Mouse (Mus musculus) forelimb bud, embryonic 11.5 days (tissue): ENCODE measurements around the gene Sorcs2.

Source experiments
- DNase-seq: peaks from one replicate; pipeline ENCODE4 v3.0.0-alpha.2; 2012; ENCODE audit warnings: low read depth, low spot score

Gene Sorcs2

DNA sequence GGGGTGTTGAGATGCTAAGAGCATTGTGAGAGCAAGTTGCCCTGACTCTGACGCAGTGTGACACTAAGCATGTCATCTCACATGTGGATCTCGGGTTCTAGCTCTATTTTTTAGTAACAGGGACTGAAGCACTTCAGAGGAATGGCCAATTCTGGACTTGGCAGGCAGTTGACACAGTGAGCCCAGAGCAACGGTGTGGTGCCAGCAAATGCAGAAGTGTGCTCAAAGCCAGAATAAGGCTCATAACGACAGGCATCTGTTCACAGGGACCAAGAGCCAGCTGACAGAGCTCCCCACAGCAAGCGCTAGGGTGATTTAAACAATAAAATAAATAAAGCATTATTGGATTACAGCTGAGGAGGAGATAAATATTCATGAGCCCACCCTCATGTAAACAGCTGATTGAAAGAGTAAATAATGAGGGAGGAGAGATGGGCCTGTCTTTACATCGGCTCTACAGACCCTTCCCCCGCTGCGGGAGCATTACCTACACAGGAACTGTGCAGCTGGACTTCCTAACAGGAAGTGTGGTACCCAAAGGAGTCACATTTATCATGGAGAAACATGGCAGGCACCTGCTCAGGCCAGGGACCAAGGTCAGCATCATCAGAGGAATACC, 267.4 kb downstream of the Sorcs2 start:
- DNase-seq: no peak

- DNase-seq: no peak
Measured at GRCm38 (mm10) chr5:36129661-36130060, 268.3 kb downstream of the Sorcs2 start.

- no peak for DNase-seq
Measured at GRCm38 (mm10) chr5:36128513-36128912, 269.4 kb downstream of the Sorcs2 start.

GRCm38 (mm10) chr5:36124993-36125392, 272.9 kb downstream of the Sorcs2 start:
- no peak for DNase-seq

DNA sequence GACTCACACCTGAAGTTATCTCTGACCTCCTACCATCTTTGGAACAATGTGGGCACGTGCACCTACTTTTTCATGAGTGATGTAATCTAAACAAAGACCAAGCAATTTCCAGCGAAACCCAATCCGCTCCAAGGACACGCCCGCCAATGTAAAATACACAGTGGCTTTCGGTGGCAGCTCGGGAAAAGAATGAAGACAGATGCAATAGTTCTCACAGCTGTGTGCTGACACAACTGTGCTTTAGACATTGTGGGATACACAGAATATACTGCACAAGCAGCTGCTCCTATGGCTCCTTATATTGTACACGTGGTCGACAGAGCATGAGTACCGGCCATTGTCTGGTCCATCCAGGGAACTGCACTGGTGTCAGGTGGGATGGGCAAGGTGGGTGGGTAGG, 275.0 kb downstream of the Sorcs2 start:
- no peak for DNase-seq

DNA sequence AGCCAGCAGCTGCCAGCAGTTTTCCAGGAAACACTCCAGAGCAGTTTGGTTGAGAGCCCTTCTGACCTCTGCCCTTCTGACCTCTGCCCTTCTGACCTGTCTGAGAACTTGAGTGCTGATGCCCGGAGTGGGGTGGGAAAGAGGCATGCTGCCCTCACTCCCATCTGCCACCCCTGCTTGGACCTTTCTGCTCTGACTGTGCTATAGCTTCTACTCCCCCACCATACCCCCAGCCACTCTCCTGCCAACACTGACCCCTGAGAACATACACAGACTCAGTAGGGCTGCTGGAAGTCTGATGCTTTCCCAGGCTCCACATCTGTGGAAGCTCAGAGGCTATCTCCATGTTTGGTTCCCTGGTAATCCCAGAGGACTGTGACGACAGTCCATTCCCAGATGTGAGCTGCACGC, 277.0 kb downstream of the Sorcs2 start:
- DNase-seq: peak; percentile 40

DNA sequence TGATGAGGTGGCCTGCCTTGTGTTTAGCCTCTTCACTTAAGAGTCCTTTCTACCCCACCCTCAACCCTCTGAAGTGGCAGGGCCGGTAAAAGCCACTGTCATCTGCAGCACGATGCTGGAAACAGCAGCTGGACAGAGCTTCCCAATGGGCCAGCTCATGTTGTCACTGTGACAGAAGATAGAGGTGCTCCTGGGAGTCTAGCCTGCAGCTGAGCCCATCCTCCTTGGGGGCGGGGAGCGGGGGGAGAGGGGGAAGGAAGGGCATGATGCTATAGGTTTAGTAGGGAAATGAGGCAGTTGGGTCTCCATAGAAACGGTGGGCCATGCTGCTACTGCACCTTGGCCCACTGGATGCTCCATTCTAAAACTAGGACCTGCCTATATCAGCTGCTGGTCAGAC, 279.9 kb downstream of the Sorcs2 start:
- DNase-seq: no peak

DNA sequence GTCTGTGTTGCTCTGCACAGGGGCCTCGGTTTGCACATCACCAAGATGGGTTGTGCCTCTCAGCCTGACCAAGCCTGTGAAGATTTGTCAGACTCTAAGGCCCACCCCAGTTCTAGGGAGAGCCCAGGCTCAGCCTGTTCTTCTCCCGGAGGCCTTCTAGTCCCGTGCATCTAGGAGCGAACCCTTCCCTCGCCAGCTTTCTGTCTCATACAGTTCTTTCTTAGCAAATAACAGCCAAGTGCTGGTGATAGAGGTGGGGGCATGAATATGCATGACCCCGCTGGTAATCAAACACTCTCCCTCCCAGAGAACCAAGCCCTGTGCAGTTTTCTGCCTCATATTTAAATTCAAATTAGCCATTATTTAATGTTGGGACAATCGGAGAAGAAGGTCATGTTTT, 282.4 kb downstream of the Sorcs2 start:
- DNase-seq: no peak

DNA sequence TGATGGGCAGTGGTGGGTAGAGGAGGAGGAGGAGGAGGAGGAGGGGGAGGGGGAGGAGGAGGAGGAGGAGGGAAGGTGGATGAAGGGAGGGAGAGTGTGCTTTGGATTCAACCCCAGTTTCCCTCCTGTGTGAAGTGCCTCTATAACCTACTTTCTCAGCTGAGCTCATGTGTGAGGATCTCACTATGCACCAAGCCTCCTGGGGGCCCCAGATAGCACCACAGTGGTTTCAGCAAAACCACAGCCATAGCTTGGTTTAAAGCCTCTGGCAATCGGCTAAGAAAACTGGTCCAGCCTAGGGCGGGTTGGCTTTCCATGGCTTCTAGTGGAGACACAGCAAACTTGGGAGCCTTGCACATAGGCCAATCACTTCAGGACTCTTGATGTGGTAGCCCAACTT, 284.2 kb downstream of the Sorcs2 start:
- DNase-seq: no peak

- no peak for DNase-seq
Measured at GRCm38 (mm10) chr5:36112696-36113095, 285.2 kb downstream of the Sorcs2 start.

GRCm38 (mm10) chr5:36111516-36111915, 286.4 kb downstream of the Sorcs2 start:
- DNase-seq: no peak

- no peak for DNase-seq
Measured at GRCm38 (mm10) chr5:36108339-36108887, 289.5 kb downstream of the Sorcs2 start.

DNA sequence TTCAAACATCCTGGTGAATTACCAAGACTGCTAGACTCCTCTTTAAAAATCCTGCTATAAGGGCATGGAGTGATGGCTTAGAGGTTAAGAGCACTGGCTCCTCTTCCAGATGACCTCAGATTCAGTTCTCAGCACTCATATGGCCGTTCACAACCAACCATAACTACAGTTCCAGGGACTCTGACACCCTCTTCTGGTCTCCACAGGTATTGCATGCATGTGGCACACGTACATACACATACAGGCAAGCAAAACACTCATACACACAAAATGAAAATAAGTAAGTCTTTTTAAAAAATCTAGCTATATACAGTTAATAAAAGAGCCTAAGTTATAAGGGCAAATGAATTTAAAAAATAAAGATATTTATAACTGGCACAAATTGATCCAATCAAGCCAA, 294.5 kb downstream of the Sorcs2 start:
- DNase-seq: no peak

DNA sequence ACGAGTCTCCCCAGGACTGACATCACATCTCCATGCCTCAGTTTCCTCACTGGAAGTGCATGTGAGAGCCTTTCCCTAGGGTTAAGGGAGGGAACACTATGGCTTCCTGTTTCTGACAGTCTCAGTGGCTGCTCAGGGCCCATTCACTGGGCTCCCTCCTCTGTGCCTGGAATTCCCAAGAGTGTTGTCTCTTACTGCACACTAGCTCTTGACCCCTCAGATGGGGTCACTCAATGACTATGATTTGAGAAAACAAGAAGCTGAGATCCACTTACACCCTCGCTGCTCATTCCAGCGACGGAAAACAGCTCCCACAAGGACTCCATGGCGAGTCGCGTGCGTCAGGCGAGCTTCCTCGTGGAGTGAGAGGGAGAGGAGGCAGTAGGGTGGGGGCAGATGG, 296.8 kb downstream of the Sorcs2 start:
- no peak for DNase-seq

GRCm38 (mm10) chr5:36100488-36100887, 297.5 kb downstream of the Sorcs2 start:
- no peak for DNase-seq

DNA sequence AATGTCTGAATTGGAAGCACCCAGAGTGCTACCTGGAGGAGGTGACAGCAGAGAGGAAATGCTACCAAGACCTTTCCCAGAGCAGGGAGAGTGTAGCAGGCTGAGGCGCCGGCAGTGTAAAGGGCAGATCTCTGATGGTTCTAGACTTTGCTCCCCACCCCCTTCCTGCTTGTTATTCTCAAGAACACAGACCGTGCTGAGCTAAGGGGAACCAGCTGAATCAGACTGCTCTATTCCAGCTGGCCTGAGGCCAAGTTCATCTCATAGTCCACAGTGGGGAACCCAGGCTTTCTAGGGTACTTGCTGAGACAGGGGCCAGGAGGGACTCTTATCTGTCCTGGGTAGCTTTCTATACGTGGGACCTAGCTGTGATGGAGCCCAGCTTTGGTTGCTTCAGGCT, 298.3 kb downstream of the Sorcs2 start:
- DNase-seq: no peak

DNA sequence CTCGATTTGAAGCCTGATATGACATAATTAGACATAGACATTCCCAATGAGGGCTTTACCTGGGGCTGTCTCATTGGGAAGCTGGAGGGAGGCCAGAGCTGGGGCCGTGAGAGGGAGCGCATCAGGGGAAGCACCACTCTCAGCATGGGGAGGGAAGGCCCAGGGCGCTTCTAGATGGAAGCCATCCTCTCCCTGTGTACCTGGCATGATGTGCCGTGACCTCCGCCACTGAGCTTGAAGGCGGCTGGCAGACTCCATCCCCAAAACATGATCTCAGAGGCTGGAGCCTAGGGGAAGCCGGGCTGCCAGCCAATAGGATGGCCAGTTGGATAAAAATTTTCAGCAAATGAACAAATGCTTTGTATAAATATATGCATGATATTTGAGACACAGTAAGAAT, 301.9 kb downstream of the Sorcs2 start:
- DNase-seq: no peak

GRCm38 (mm10) chr5:36090036-36090435, 307.9 kb downstream of the Sorcs2 start:
- DNase-seq: no peak

DNA sequence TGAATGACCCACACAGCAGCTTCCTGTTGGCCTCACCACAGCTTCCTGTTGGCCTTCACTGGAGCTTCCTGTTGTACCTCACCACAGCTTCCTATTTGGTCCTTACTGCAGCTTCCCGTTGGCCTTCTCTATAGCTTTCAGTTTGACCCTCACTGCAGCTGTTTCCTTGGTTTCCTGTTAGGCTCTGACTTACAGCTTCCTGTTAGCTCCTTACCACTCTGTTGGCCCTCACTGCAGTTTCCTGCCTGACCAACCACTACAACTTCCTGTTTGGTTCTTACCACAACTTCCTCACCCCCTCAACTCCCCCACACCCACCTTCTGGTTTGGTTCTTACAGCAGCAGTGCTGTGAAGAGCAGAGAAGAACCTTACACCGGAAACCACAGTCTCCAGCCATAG, 308.7 kb downstream of the Sorcs2 start:
- DNase-seq: no peak

DNA sequence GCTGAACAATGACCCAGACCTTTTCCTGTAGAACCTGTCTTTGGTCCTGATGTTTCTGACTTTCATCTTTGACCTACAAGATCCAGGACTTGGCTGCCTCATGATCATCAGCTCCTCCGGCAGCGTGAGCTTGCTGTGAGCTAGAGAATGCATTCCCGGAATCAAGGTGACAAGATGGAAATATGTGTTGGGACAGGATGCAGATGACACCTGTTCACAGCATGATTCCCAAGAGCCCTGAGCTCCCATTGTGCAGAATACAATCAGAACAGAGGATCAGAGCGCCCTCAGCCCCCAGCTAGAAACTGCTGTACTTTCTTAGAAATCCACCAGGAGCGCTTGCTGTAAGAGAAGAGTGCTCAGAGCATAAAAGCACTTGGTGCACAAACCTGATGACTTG, 311.0 kb downstream of the Sorcs2 start:
- no peak for DNase-seq

GRCm38 (mm10) chr5:36085621-36086020, 312.3 kb downstream of the Sorcs2 start:
- no peak for DNase-seq

DNA sequence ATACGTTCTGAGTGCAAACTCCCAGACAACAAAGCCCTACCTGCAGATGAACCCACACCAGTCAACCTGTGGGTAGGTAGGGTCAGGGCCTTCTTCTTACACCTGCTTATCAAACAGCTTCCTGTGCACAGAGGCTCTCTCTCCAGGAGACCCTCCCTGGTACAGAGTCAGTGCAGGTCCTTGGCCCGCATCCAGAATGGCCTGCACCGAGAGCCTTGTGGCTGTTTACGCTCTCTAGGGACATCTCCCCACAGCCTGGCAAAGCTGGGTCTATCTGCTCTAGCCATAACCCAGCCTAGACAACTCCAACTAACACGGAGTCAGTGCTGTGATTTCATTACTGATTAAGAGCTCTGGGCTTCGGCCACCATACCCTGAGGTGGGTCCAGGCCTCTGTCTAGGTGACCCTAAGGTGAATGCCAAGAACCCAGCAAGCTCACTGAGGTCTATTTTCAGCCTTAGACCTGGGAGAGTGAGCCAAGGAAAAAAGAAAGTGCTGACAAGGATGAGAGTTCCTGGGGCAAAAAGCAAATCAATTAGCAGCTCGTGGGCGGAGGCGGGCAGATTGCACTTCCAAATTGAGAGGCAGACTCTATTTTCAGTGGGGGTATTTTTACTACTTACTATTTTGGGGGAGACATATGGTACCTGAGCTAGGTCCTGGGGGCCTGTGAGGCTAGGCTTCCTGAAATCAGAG, 313.9 kb downstream of the Sorcs2 start:
- no peak for DNase-seq

DNA sequence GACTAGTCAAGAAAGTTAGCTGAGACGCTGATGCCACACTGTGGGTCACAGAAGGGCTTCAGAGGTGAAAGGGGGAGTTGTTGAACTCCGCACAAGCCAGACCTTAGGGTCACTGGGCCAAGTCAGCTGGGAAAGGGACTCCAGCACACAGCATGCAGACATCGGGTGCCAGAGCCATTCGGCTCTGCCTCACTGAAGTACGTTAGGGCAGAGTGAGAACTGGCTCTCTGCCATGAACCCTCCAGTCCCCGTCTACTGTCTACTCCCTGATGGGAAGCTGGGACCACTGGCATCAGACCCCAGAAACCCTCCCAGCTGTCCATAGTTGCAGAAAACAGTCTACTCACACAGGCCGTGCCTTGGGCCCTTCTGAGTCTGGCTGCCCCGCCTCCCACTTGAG, 316.9 kb downstream of the Sorcs2 start:
- DNase-seq: no peak
